Mouse (Mus musculus): ENCODE data around the gene Slc37a1. TPM values are rescaled to one million over a fixed set of nuclear protein-coding genes. Genes with fewer than 3 reads are reported as not detected.

Gene Slc37a1
- polyA plus RNA-seq, 1 experiment: 54.3 TPM

- H3K4me3 ChIP-seq (replicated peaks; ENCODE audit: extremely low read depth, low read depth, low read length): no peak overlapping the region
- H3K4me1 ChIP-seq (ENCODE audit: control insufficient read depth, insufficient read depth, low read length): no peaks in the 10 kb centered on the region
- 85% methylated on average over 11 of the region's 11 CpGs for WGBS
- no peak for DNase-seq
- TF ChIP-seq CTCF (IDR thresholded peaks at IDR 0.05; ENCODE audit: insufficient read depth, low read length): no peak
- TF ChIP-seq POLR2A (IDR thresholded peaks at IDR 0.05; ENCODE audit: borderline replicate concordance, extremely low read depth, low read depth, low read length): no peak
These were observed 48.1 kb downstream of the Slc37a1 start for GRCm38 (mm10) chr17:31334509-31335260.

DNA sequence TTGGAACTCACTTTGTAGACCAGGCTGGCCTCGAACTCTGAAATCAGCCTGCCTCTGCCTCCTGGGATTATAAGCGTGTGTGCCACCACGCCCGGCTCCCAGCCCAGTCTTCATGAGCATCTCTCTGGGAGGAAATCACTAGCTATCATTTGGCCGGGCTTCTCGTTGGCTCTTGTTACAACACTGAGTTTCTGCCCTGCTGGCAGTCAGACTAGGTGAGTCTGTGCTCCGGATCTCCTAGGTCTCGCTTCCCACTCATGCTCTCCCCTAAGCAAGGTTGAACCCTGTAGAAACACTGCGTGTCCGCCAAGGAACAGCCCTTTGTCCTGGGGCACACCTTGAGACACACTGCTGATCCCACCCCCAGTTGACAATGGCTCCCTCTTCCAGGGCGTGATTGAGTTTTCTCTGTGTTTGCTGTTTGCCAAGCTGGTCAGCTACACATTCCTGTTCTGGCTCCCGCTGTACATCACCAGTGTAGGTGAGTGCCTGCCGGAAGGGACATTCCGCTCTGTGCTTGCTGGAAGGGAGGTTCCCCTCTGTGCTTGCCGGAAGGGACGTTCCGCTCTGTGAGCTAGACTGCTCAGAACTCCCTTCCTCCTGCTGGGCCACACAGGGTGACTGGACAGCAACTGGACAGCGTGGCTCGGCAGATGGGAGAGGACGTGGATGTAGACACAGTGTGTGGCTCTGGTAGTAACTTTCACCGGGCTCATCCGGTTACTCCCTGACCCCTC is 48.9 kb downstream of the Slc37a1 start:
- DNase-seq: no peak
- TF ChIP-seq CTCF (IDR thresholded peaks at IDR 0.05; ENCODE audit: insufficient read depth, low read length) (no peak), POLR2A (IDR thresholded peaks at IDR 0.05; ENCODE audit: borderline replicate concordance, extremely low read depth, low read depth, low read length) (no peak)
- 75% methylated on average over 22 of the region's 22 CpGs for WGBS
- H3K4me3 ChIP-seq (replicated peaks; ENCODE audit: extremely low read depth, low read depth, low read length): no peak overlapping the region
- no peaks in the 10 kb centered on the region for H3K4me1 ChIP-seq (ENCODE audit: control insufficient read depth, insufficient read depth, low read length)

DNA sequence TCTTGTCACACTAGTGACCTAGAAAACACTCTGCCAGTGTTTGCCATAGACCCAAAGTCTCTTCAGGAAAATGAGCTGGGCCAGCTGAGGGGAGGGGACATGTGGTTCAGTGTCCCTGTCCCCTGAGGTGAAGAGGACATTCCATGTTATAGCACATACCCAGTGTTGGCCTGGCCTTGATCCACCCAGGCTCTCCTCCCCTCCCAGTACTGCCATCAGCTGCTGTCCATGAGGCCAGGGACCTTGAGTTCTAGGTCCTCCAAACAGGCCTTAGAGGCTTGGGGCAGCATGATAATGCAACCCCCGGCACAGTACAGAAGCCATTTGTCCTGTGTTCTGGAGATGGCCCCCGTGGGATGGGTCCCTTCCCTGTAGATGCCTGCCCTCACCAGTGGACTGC is 53.2 kb downstream of the Slc37a1 start:
- Histone ChIP-seq H3K4me3 (replicated peaks; ENCODE audit: extremely low read depth, low read depth, low read length) (no peak overlapping the region), H3K4me1 (ENCODE audit: control insufficient read depth, insufficient read depth, low read length) (no peaks in the 10 kb centered on the region)
- TF ChIP-seq CTCF (IDR thresholded peaks at IDR 0.05; ENCODE audit: insufficient read depth, low read length): no peak
- TF ChIP-seq POLR2A (IDR thresholded peaks at IDR 0.05; ENCODE audit: borderline replicate concordance, extremely low read depth, low read depth, low read length): no peak
- no peak for DNase-seq
- 88% methylated on average over 2 of the region's 2 CpGs for WGBS

DNA sequence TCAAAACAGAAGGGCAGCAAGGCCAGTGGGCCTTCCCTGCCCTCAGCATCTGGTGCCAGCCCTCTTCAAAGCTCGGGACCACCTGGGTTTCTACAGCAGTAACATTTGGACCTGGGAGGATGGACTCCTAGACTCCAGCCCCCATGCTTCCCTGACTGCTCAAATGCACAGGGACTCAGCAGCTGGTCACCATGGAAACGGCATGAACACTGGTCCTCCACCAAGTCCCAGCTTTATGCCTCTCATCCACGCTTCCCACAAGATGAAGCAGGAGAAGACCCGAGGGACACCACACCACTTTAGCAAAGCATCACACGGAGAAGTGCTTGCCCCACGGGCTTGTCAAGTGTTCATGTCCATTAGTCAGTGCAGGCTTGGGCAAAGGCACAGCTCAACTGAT is 55.6 kb downstream of the Slc37a1 start:
- 78% methylated on average over 6 of the region's 6 CpGs for WGBS
- no peaks in the 10 kb centered on the region for H3K4me1 ChIP-seq (ENCODE audit: control insufficient read depth, insufficient read depth, low read length)
- H3K4me3 ChIP-seq (replicated peaks; ENCODE audit: extremely low read depth, low read depth, low read length): no peak overlapping the region
- TF ChIP-seq POLR2A (IDR thresholded peaks at IDR 0.05; ENCODE audit: borderline replicate concordance, extremely low read depth, low read depth, low read length) (no peak), CTCF (IDR thresholded peaks at IDR 0.05; ENCODE audit: insufficient read depth, low read length) (no peak)
- no peak for DNase-seq

- Histone ChIP-seq H3K4me1 (ENCODE audit: control insufficient read depth, insufficient read depth, low read length) (no peaks in the 10 kb centered on the region), H3K4me3 (replicated peaks; ENCODE audit: extremely low read depth, low read depth, low read length) (no peak overlapping the region)
- DNase-seq: peak; percentile 70
- 35% methylated on average over 5 of the region's 5 CpGs for WGBS
- no peak for TF ChIP-seq POLR2A (IDR thresholded peaks at IDR 0.05; ENCODE audit: borderline replicate concordance, extremely low read depth, low read depth, low read length)
- peak; percentile 87 for TF ChIP-seq CTCF (IDR thresholded peaks at IDR 0.05; ENCODE audit: insufficient read depth, low read length)
These were observed 57.7 kb downstream of the Slc37a1 start for GRCm38 (mm10) chr17:31344172-31344801.

DNA sequence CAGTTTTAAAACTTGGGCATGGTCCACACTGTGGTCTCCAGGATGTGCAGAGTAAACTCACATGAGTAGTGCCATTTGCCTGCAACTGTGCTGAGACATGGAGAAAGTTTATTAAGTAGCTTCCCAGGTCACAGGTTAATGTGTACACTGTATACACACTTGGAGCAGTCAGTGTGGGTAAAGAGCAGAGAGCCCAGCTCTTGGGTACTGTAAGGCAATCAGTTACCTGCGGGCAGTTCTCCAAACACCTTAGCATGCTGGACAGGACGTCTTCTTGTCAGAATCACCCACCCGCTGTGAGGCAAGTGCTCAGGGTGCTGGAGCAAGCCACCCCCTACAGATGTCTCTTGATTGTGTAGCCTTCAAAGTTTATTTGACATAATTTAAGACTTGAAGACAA is 58.2 kb downstream of the Slc37a1 start:
- no peak for DNase-seq
- WGBS: 82% methylated on average over 3 of the region's 3 CpGs
- no peak overlapping the region for H3K4me3 ChIP-seq (replicated peaks; ENCODE audit: extremely low read depth, low read depth, low read length)
- no peaks in the 10 kb centered on the region for H3K4me1 ChIP-seq (ENCODE audit: control insufficient read depth, insufficient read depth, low read length)
- TF ChIP-seq POLR2A (IDR thresholded peaks at IDR 0.05; ENCODE audit: borderline replicate concordance, extremely low read depth, low read depth, low read length): no peak
- TF ChIP-seq CTCF (IDR thresholded peaks at IDR 0.05; ENCODE audit: insufficient read depth, low read length): no peak

- no peaks in the 10 kb centered on the region for H3K4me1 ChIP-seq (ENCODE audit: control insufficient read depth, insufficient read depth, low read length)
- no peak for DNase-seq
- H3K4me3 ChIP-seq (replicated peaks; ENCODE audit: extremely low read depth, low read depth, low read length): no peak overlapping the region
- TF ChIP-seq CTCF (IDR thresholded peaks at IDR 0.05; ENCODE audit: insufficient read depth, low read length) (no peak), POLR2A (IDR thresholded peaks at IDR 0.05; ENCODE audit: borderline replicate concordance, extremely low read depth, low read depth, low read length) (no peak)
- 76% methylated on average over 5 of the region's 5 CpGs for WGBS
These were observed 61.5 kb downstream of the Slc37a1 start for GRCm38 (mm10) chr17:31348129-31348528.

GRCm38 (mm10) chr17:31349388-31349787 is 62.8 kb downstream of the Slc37a1 start:
- WGBS: 74% methylated on average over 12 of the region's 12 CpGs
- no peak overlapping the region for H3K4me3 ChIP-seq (replicated peaks; ENCODE audit: extremely low read depth, low read depth, low read length)
- H3K4me1 ChIP-seq (ENCODE audit: control insufficient read depth, insufficient read depth, low read length): no peaks in the 10 kb centered on the region
- no peak for TF ChIP-seq CTCF (IDR thresholded peaks at IDR 0.05; ENCODE audit: insufficient read depth, low read length)
- TF ChIP-seq POLR2A (IDR thresholded peaks at IDR 0.05; ENCODE audit: borderline replicate concordance, extremely low read depth, low read depth, low read length): no peak
- no peak for DNase-seq

DNA sequence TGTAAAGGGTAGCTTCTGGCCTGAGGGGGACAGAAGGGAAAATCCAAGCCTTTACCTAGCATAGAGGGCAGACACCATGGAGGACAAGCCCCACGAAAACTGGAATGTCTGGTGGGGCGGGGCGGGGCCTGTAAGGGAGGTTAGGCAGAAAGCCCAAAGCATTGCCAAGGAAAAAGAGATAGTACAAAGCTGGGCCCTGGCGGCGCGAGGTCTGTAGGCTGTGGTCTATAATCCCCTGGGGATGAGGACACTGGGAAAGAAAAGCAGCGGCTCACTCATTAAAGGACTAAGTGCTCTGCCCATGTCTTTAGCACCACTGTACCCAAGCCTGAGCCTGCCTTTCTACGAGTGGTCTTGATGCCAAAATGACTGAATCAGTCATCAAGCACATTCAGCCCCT is 65.4 kb downstream of the Slc37a1 start:
- Histone ChIP-seq H3K4me1 (ENCODE audit: control insufficient read depth, insufficient read depth, low read length) (no peaks in the 10 kb centered on the region), H3K4me3 (replicated peaks; ENCODE audit: extremely low read depth, low read depth, low read length) (no peak overlapping the region)
- TF ChIP-seq POLR2A (IDR thresholded peaks at IDR 0.05; ENCODE audit: borderline replicate concordance, extremely low read depth, low read depth, low read length) (no peak), CTCF (IDR thresholded peaks at IDR 0.05; ENCODE audit: insufficient read depth, low read length) (no peak)
- no peak for DNase-seq
- WGBS: 68% methylated on average over 8 of the region's 8 CpGs

Measured in lung, adult 2 months (tissue).